ENCODE assay signal across 1 mouse cellular context in genomic region chrX:75381176-75381575, GRCm38 (mm10).
TF ChIP-seq lines count a peak whose summit lies in the region.

No protein-coding gene starts in this region.

TF ChIP-seq in MEL, 35 proteins besides CTCF, POLR2A, EP300 and RAD21:
- TF ChIP-seq ZKSCAN1 (IDR thresholded peaks at IDR 0.05; ENCODE audit: low read depth, low read length): no peak
- no peak for TF ChIP-seq MYC (IDR thresholded peaks at IDR 0.05; ENCODE audit: low read depth, low read length)
- no peak for TF ChIP-seq GABPA (IDR thresholded peaks at IDR 0.05; ENCODE audit: low read depth, low read length)
- TF ChIP-seq POLR2AphosphoS2 (IDR thresholded peaks at IDR 0.05; ENCODE audit: low read length): no peak
- TF ChIP-seq USF2 (IDR thresholded peaks at IDR 0.05; ENCODE audit: borderline replicate concordance in 1 of 2, insufficient read depth in 1 of 2, low read depth in 1 of 2, low read length in 2 of 2): no peak
- TF ChIP-seq MAZ (IDR thresholded peaks at IDR 0.05; ENCODE audit: low read depth, low read length): no peak
- no peak for TF ChIP-seq CHD1 (IDR thresholded peaks at IDR 0.05; ENCODE audit: low read depth, low read length)
- TF ChIP-seq HCFC1 (IDR thresholded peaks at IDR 0.05; ENCODE audit: low read depth, low read length): no peak
- no peak for TF ChIP-seq TAL1 (IDR thresholded peaks at IDR 0.05; ENCODE audit: low read length)
- no peak for TF ChIP-seq CHD2 (IDR thresholded peaks at IDR 0.05; ENCODE audit: low read length)
- TF ChIP-seq MXI1 (IDR thresholded peaks at IDR 0.05; ENCODE audit: low read depth, low read length): no peak
- TF ChIP-seq MEF2A (IDR thresholded peaks at IDR 0.05; ENCODE audit: extremely low read depth, insufficient replicate concordance, low read depth, low read length, poor library complexity, severe bottlenecking): no peak
- no peak for TF ChIP-seq TCF12 (IDR thresholded peaks at IDR 0.05; ENCODE audit: low read depth, low read length)
